Mouse (Mus musculus): ENCODE results near the gene Abcg2.

The Abcg2 gene

GRCm38 (mm10) chr6:58638566-58638965 lies 54.2 kb downstream of the Abcg2 start:
- no peak for DNase-seq (ENCODE audit: low read depth)

- DNase-seq (ENCODE audit: low read depth), result no peak
Measured at GRCm38 (mm10) chr6:58639391-58639790, 55.1 kb downstream of the Abcg2 start.

- DNase-seq (ENCODE audit: low read depth), result peak; percentile 71
Measured at GRCm38 (mm10) chr6:58640333-58641018, 56.2 kb downstream of the Abcg2 start.

- no peak for DNase-seq (ENCODE audit: low read depth)
Measured at GRCm38 (mm10) chr6:58641056-58641799, 56.9 kb downstream of the Abcg2 start.

GRCm38 (mm10) chr6:58642191-58642590 lies 57.9 kb downstream of the Abcg2 start:
- peak; percentile 85 for DNase-seq (ENCODE audit: low read depth)

- peak; percentile 49 for DNase-seq (ENCODE audit: low read depth)
Measured at GRCm38 (mm10) chr6:58644586-58644985, 60.3 kb downstream of the Abcg2 start.

GRCm38 (mm10) chr6:58648100-58648749 lies 63.9 kb downstream of the Abcg2 start:
- peak; percentile 66 for DNase-seq (ENCODE audit: low read depth)

GRCm38 (mm10) chr6:58650136-58650535 lies 65.8 kb downstream of the Abcg2 start:
- DNase-seq (ENCODE audit: low read depth), result no peak

- no peak for DNase-seq (ENCODE audit: low read depth)
Measured at GRCm38 (mm10) chr6:58651038-58651437, 66.7 kb downstream of the Abcg2 start.

GRCm38 (mm10) chr6:58660951-58661575 lies 76.7 kb downstream of the Abcg2 start:
- no peak for DNase-seq (ENCODE audit: low read depth)

GRCm38 (mm10) chr6:58677802-58678201 lies 93.5 kb downstream of the Abcg2 start:
- no peak for DNase-seq (ENCODE audit: low read depth)

GRCm38 (mm10) chr6:58678530-58678929 lies 94.2 kb downstream of the Abcg2 start:
- DNase-seq (ENCODE audit: low read depth), result no peak

GRCm38 (mm10) chr6:58691584-58691983 lies 107.3 kb downstream of the Abcg2 start:
- no peak for DNase-seq (ENCODE audit: low read depth)

GRCm38 (mm10) chr6:58694257-58694656 lies 109.9 kb downstream of the Abcg2 start:
- DNase-seq (ENCODE audit: low read depth), result no peak

GRCm38 (mm10) chr6:58694765-58695164 lies 110.4 kb downstream of the Abcg2 start:
- DNase-seq (ENCODE audit: low read depth), result no peak

- no peak for DNase-seq (ENCODE audit: low read depth)
Measured at GRCm38 (mm10) chr6:58710369-58710768, 126.0 kb downstream of the Abcg2 start.

- no peak for DNase-seq (ENCODE audit: low read depth)
Measured at GRCm38 (mm10) chr6:58711909-58712308, 127.6 kb downstream of the Abcg2 start.

- DNase-seq (ENCODE audit: low read depth), result no peak
Measured at GRCm38 (mm10) chr6:58733851-58734250, 149.5 kb downstream of the Abcg2 start.

GRCm38 (mm10) chr6:58735090-58735489 lies 150.8 kb downstream of the Abcg2 start:
- no peak for DNase-seq (ENCODE audit: low read depth)

Measured in c-Kit-positive CD71-positive TER-119-negative erythroid progenitor cells, embryonic 14.5 days (primary cell).